Mouse (Mus musculus) lung, postnatal 36 days (tissue): ENCODE data around the gene Apof.

ENCODE experiments used
- DNase-seq: peaks from one replicate; pipeline ENCODE4 v3.0.0; 2022; ENCODE audit warnings: mixed read lengths

Apof gene

GRCm38 (mm10) chr10:128302357-128302756 is 33.9 kb downstream of the Apof start:
- no peak for DNase-seq

- DNase-seq = no peak
Observed at GRCm38 (mm10) chr10:128302785-128303125, 34.3 kb downstream of the Apof start.

- DNase-seq = peak; percentile 100
Observed at GRCm38 (mm10) chr10:128303126-128304021, 34.9 kb downstream of the Apof start, which contains the start of gene Pan2. Gene Pan2 (plus strand): TSS chr10:128303335.

- DNase-seq = no peak
Observed at GRCm38 (mm10) chr10:128309654-128310053, 41.2 kb downstream of the Apof start.

- DNase-seq = peak; percentile 10
Observed at GRCm38 (mm10) chr10:128310177-128310576, 41.7 kb downstream of the Apof start.

- no peak for DNase-seq
Observed at GRCm38 (mm10) chr10:128310902-128311301, 42.4 kb downstream of the Apof start.

GRCm38 (mm10) chr10:128315578-128315977 is 47.1 kb downstream of the Apof start:
- DNase-seq = no peak
